Mouse (Mus musculus) spleen, postnatal 36 days (tissue): Measurements from ENCODE around the gene Mosmo.

Experiments
- DNase-seq, 2 experiments: peaks; one replicate each; pipeline ENCODE4 v3.0.0; 2022; ENCODE audit warnings: low spot score in 2 of 2, mixed read lengths in 1 of 2

Gene Mosmo

GRCm38 (mm10) chr7:120677001-120677643, at the start of gene Mosmo:
Mosmo (plus strand) TSS chr7:120677618.
- DNase-seq, result peak; percentile 57 to 59

GRCm38 (mm10) chr7:120632518-120632917, 44.9 kb upstream of the Mosmo start:
- peak in 1 of 2 experiments; percentile 21 for DNase-seq

GRCm38 (mm10) chr7:120634301-120634700, 43.1 kb upstream of the Mosmo start:
- no peak for DNase-seq

GRCm38 (mm10) chr7:120634711-120635361, 42.6 kb upstream of the Mosmo start, which contains the start of gene Uqcrc2:
Uqcrc2 (plus strand) TSS chr7:120635176.
- DNase-seq, result peak; percentile 84 to 85

- no peak for DNase-seq
These were observed 42.0 kb upstream of the Mosmo start for GRCm38 (mm10) chr7:120635362-120635781.

- peak in 1 of 2 experiments; percentile 2 for DNase-seq
These were observed 41.6 kb upstream of the Mosmo start for GRCm38 (mm10) chr7:120635821-120636220.

GRCm38 (mm10) chr7:120643217-120643616, 34.2 kb upstream of the Mosmo start:
- DNase-seq, result no peak

- no peak for DNase-seq
These were observed 29.6 kb upstream of the Mosmo start for GRCm38 (mm10) chr7:120647849-120648248.

- peak; percentile 56 to 59 for DNase-seq
These were observed 15.3 kb upstream of the Mosmo start for GRCm38 (mm10) chr7:120662079-120662478.

GRCm38 (mm10) chr7:120670153-120670875, 7.1 kb upstream of the Mosmo start, which contains the start of gene Pdzd9:
Pdzd9 (minus strand) TSS chr7:120670343.
- peak; percentile 27 to 47 for DNase-seq

- no peak for DNase-seq
These were observed 6.1 kb upstream of the Mosmo start for GRCm38 (mm10) chr7:120671271-120671670.

GRCm38 (mm10) chr7:120677764-120678531, 530 bp downstream of the Mosmo start:
- peak; percentile 16 to 23 for DNase-seq

- no peak for DNase-seq
These were observed 1.6 kb downstream of the Mosmo start for GRCm38 (mm10) chr7:120679023-120679422.

GRCm38 (mm10) chr7:120682002-120682401, 4.6 kb downstream of the Mosmo start:
- no peak for DNase-seq

- DNase-seq, result no peak
These were observed 7.3 kb downstream of the Mosmo start for GRCm38 (mm10) chr7:120684731-120685161.

- DNase-seq, result no peak
These were observed 7.8 kb downstream of the Mosmo start for GRCm38 (mm10) chr7:120685227-120685626.

GRCm38 (mm10) chr7:120690634-120691033, 13.2 kb downstream of the Mosmo start:
- no peak for DNase-seq

GRCm38 (mm10) chr7:120693831-120694375, 16.5 kb downstream of the Mosmo start:
- DNase-seq, result no peak

- DNase-seq, result no peak
These were observed 17.8 kb downstream of the Mosmo start for GRCm38 (mm10) chr7:120695196-120695595.

- DNase-seq, result no peak
These were observed 18.2 kb downstream of the Mosmo start for GRCm38 (mm10) chr7:120695641-120696040.

- no peak for DNase-seq
These were observed 18.9 kb downstream of the Mosmo start for GRCm38 (mm10) chr7:120696331-120696730.
